Mouse (Mus musculus) mouse trophoblast stem cell (cell line): Measurements from ENCODE around the gene Spon1.

Experiments
- in situ Hi-C, 2 experiments: fragments of 300-500 bp; cut with MseI, MboI; formaldehyde crosslinking; loops; 2 replicates in 1 of 2; 3 replicates in 1 of 2; pipeline ENCODE4 v1.15.1; 2025

The Spon1 gene

GRCm38 (mm10) chr7:113774906-113775305 is 9.1 kb downstream of the Spon1 start:
- in situ Hi-C loops, result loop anchor here (5.0 to 25.0 kb wide), 2 partner anchors 247 to 412 kb away; no protein-coding TSS in a partner anchor

DNA sequence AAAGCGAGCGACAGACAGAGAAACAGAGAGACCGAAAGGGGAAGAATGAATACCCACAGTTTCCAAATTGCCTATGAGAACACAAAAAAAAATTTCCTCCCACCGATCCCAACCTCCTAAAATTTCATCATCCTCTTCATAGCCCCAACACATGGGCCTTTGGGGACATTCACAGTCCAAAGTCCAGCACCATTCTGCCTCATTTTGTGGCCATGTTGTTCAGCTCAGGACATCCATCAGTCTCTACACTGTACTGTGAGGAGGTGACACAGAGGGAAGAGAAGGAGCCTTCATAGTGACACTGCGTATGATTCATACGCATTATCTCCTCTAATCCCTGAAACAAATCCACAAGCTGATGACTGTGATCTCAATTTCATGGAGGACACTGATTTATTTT is 12.7 kb downstream of the Spon1 start:
- in situ Hi-C loops, result no loop called here

GRCm38 (mm10) chr7:113780286-113780685 is 14.5 kb downstream of the Spon1 start:
- in situ Hi-C loops, result no loop called here

- in situ Hi-C loops, result no loop called here
Measured at GRCm38 (mm10) chr7:113791991-113792390, 26.2 kb downstream of the Spon1 start.

DNA sequence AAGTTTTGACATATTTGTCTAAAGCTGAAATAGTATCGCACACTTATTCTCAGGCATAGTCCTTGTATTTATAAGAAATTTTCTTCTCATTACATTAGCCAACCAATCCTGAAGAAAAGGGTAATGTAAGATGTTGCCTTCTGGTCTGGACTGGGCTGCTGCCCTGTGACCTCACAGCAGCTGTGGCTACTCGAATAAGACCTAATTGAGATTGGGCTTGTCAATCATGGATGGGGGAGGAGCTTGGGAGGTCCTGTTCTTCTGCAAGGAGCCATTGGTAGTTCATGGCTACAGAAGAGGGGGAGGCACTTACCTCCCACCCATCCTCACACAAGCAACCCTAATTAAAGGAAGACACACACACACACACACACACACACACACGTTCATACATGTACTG is 27.1 kb downstream of the Spon1 start:
- in situ Hi-C loops, result no loop called here

GRCm38 (mm10) chr7:113795209-113795608 is 29.4 kb downstream of the Spon1 start:
- in situ Hi-C loops, result no loop called here

DNA sequence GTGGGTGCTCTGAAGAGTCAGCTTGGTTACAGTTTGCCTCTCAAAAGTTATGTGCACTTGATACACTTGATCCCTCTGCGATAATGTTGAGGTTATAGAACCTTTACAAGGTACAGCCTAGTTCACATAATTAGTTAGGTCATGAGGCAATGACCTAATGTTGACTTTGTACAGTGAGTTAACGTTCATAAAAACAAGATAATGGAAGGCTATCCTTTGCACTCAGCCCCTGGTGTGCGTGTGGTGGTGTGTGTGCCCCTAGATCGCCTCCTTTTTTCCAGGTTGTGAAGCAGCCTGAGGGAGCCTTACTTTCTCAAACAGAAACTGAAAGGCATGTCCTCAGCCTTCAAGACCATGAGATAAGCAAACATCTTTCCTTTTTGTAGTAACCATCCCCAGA is 31.3 kb downstream of the Spon1 start:
- in situ Hi-C loops, result no loop called here

DNA sequence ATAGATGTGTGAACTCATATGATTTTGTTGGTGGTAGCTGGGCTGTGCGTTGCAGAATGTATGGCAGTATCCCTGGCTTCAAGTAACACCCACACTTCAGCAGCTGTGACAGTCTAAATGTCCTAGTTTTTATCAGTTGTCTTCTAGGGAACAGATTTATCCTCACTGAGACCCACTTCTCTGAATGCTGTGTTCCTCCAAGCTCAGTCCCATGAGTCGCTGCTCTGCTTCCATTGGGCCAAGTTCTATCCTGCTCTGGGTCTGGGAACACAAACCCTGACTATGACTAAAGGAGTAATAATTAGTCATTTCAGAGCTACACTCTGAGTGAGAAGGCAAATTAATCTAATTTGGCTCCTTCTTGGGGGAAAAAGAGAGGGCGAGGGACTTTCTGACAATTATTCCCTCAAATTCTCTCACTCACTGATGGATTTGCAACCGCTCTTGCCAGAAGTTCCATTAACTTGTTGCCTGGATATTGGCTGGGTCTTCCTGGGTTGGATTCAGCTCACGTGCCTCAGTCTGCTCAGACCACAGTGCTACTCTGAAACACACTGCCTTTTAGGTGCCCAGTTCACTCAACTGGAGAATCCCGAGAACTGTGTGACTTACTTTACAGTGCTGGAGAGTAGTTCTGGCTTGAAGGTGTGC is 32.9 kb downstream of the Spon1 start:
- in situ Hi-C loops, result no loop called here

GRCm38 (mm10) chr7:113809781-113810180 is 44.0 kb downstream of the Spon1 start:
- in situ Hi-C loops, result no loop called here

DNA sequence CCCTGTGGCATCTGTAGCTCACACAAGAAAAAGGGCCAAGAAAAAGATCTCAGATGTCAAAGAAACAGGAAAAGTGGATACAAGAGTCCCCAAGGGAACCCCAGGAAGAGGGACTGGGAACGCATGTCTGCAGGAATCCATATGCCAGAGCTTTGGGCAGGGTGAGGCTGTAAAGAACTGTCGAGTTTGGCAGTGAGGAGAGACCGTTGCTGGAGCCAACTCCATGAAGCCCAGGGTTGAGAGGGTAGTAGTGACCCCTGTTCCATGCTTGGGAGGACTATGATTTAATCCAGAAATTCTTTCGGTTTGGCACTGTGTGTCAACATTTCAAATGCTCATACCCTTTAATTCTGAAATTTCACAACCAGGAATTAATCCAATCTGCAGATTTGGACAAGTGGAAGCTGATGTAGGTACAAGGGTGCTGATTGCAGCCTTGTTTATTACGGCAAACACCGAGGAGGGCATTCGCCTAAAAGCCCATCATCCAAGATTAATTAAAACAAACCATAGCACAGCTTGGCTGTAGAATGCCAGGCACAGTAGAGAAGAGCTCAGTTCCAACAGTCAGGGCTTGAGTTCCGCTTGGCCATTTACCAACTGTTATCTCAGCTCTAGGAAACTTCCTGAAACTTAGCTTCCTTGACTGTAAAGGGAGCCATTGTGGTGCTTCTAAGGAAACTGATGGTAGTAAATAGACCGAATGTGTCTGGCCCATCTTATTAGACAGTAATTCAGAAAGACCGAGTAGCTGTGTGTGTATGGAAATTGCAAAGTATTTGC is 45.8 kb downstream of the Spon1 start:
- in situ Hi-C loops, result no loop called here

DNA sequence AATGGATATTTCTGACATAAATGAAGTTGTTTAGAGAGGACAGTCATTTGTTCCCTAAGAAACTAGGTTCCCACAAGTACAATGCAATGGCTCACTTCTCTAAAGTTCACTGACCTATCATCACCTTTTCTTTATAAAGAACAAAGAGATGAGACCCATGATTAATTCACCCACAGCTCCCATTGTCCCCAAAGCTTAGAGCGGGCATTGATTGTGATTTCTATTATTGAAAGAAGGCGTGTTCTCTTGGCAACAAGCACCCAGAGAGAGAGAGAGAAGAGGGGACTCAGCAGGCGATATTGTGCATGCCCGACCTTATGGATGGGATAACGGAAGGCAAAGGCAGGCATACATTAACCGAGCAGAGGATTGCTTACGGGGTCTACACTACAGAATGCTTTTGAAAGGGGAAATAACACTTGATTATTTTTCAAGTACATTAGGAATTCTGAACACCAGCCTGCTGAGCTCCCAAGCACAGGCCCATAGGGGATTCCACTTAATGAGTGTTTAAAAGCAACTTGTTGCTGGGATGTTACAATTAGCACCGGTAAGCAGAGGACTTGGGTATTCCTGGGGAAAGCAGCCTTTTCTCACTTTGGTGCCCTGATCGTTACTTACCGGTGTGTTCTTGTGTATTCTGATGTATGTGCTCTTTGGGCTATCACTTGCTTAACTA is 48.4 kb downstream of the Spon1 start:
- in situ Hi-C loops, result no loop called here

DNA sequence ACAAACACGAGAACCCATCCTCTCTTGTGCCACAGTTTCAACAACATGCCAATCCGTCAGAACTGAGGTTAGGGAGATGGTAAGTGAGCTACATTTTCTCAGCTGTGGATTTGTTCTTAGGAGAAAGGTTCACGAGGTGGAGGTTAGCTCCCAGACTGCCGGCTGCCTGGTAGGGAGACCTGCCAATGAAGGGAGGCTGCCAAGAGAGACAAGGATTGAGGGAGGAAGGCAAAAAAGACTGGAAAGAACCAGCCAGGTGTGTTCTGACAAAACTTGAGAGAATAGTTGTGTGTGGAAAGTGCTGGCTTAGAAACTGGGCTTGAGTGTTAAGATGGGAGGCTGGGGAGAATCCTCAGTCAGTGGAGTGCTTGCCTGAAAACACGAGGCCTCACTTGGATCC is 49.9 kb downstream of the Spon1 start:
- in situ Hi-C loops, result no loop called here

DNA sequence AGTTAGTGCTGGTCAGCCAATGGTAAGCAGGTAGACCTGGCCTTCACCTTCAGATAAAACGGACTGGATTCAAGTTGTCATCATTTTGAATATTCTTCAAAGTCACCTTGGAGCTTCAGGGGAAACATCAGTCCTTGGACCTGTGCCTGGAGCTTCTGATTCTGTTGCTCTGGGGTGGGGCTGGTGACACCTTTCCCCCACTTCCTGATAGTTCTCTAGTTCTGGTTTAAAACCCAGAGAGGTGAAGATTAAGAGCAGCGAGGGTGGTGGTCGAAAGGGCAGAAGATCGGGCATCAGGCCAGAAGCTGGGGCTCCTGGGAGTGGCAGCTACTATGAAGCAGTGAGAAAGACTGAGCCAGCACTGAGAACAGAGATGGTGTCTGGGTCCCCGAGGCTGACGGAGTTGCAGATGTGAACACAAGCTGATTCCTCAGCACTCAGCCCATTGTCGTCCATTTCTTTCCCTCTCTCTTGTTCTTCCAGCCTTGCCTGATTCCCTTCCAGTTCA is 51.1 kb downstream of the Spon1 start:
- in situ Hi-C loops, result no loop called here

DNA sequence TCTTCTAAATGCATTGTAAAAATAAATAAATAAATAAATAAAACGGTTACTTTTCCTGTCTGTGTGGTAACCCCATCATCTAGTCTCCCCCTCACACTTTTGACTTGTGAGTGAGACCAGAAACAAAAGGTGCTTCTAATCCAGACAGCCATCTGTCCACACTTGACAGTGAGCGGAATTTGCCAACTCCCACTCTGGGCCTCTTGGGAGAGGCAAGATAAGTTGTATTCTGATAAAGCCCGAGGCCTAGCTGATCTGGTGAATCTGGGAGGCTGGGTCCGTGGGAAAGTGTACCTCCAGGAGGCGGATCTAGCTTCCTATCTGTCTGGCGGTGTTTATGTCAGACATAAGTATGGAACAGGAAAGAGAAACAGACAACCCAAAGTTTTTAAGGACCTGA is 52.3 kb downstream of the Spon1 start:
- in situ Hi-C loops, result no loop called here

- in situ Hi-C loops, result no loop called here
Measured at GRCm38 (mm10) chr7:113820213-113820612, 54.4 kb downstream of the Spon1 start.

- in situ Hi-C loops, result no loop called here
Measured at GRCm38 (mm10) chr7:113823026-113823425, 57.2 kb downstream of the Spon1 start.

GRCm38 (mm10) chr7:113824651-113825050 is 58.9 kb downstream of the Spon1 start:
- in situ Hi-C loops, result no loop called here

DNA sequence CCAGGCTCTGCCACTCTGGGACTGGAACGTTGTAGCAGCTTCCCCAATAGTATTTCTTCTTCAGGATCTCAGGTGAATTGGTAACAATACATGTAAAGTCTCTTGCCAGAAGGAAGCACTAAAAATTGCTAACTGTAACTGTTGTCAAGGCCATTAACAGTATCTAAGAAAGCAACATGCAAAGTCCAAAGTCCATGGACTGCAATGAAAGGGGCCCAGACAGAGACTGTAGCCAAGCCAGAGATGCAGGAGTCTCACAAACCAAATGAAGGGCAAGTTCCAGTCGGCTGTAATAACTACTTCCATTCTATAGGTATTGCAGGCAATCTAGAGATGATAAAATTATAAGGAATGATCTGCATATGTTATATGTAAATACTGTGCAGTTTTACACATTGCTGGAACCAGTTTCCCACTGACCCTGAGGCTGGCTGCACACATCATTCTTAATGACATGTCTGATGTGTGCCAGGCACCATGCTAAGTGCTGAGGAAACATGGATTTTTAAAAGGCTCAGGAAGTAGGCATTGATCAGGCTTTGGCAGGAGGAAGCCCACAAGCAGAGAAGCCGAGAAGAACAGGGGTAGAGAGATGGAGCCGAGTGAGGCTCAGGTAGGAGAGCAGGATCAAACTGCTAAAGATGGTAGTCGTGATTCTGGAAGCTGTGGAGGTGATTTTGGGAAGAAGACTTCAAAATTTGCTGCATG is 59.9 kb downstream of the Spon1 start:
- in situ Hi-C loops, result no loop called here

- in situ Hi-C loops, result no loop called here
Measured at GRCm38 (mm10) chr7:113826510-113826909, 60.7 kb downstream of the Spon1 start.

DNA sequence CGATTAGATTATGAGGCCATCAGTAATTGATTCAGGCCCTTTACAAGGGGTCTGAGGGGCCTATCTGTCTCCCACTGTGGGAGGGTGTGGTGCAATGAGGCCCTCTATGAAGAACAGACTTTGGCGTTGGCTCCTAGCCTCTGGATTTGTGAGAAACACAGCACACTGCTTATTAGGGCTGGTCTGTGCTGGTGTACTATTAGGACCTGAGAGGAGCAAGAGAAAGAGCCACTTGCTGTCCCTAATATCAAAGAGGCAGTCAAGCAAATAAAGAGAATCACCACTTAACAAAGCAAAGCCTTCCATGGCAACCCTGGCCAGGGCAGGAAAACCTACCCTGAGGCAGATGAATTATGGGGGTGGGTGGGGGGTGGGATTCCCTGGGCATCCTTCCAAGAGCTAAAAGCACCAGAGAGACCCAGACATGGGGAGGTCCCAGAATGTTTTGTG is 62.3 kb downstream of the Spon1 start:
- in situ Hi-C loops, result no loop called here

DNA sequence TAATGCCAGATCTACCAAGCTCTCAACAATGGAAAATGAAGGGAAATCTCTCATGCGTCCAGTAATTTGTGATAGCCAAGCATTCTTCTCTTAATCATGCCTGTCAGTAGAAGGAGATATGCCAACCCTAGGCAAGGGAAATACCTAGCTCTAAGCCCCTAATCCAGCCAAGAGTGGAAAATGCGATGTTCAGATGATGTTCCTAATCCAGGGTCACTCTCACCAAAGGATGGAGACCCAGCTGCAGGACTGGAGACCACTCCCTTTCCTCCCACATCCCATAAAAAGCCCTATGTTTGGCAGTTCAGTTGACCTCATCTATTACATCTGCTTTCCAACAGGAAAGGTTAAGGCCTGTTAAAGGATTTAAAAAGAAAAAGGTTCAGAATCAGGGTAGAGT is 62.8 kb downstream of the Spon1 start:
- in situ Hi-C loops, result no loop called here

DNA sequence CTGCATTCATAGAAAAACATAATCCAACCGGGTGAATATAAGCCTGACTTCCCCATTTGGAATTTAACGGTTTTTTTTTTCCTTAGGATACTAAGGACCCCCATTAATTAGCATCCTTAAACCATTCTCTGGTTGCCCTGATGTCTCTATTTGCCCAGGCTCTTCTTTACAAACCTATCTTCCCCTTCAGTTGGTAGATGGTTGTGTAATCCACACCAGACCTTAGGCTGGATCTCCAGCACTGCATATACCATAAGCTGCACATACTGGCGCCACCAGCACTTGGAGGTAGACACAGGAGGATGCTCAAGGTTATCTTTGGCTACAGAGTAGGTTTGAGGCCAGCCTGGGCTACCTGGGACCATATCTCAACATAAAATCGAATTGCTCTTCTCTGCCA is 71.4 kb downstream of the Spon1 start:
- in situ Hi-C loops, result no loop called here
